Mouse (Mus musculus) c-Kit-positive CD71-positive TER-119-negative erythroid progenitor cells, embryonic 14.5 days (primary cell): Measurements from ENCODE around the gene D930048N14Rik.
A peak's percentile ranks its signal among the peaks of the same experiment; 100 is the strongest.

Experiments used
- DNase-seq: peaks from one replicate; pipeline ENCODE4 v3.0.0-alpha.2; 2013; ENCODE audit warnings: low read depth

Gene D930048N14Rik

GRCm38 (mm10) chr11:51703379-51703998 is 52.7 kb downstream of the D930048N14Rik start:
- DNase-seq, result peak; percentile 47

DNA sequence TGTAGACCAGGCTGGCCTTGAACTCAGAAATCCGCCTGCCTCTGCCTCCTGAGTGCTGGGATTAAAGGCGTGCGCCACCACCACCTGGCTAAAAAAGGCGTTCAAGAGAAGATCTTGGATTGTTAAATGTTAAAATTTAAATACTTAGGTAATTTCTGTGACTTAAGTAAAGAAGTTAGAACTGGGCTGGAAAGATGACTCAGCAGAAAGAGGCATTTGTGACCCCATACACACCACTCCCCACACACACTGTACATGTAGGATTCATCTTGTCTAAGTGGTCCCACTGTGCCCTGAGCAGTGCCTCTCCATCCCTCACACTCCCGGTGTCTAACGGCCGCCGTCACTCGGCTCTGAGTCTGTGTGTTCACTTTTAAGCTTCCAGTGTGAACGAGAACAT is 55.7 kb downstream of the D930048N14Rik start:
- no peak for DNase-seq

DNA sequence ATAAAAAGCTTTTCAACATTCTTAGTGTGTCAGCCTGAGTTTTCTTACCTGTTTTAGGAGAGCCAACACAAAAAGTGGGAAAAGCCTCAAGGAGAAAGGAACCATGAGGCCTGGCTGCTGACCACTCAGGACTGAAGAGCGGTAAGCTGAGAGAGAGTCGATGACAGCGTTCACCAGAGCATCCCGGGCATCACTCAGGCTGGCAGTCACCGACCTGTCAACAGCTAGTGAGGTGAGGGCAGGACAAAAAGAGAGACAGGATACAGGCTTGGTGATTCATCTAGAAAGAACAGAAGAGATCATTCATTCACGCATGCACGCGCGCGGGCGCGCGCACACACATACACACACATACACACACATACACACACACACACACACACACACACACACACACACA is 56.3 kb downstream of the D930048N14Rik start:
- DNase-seq, result no peak
